Mouse (Mus musculus) kidney, postnatal 10 days (tissue): ENCODE results near the gene Nepn.
A peak's percentile ranks its signal among the peaks of the same experiment; 100 is the strongest.
"Not testable (repeated sequence)": the region's sequence is repeated elsewhere in the genome, so short reads cannot be mapped to it uniquely, and the experiment has no call there.

Source experiments
- DNase-seq: peaks from one replicate; pipeline ENCODE4 v3.0.0; 2021; ENCODE audit warnings: mixed read lengths

The Nepn gene

GRCm38 (mm10) chr10:52388922-52389430 is at the start of gene Nepn:
TSS of gene Nepn (plus strand) at chr10:52388972.
- no peak for DNase-seq

- not testable (repeated sequence) for DNase-seq
Observed at GRCm38 (mm10) chr10:52343324-52343723, 45.4 kb upstream of the Nepn start.

GRCm38 (mm10) chr10:52353184-52353583 is 35.6 kb upstream of the Nepn start:
- peak; percentile 24 for DNase-seq

GRCm38 (mm10) chr10:52358467-52358866 is 30.3 kb upstream of the Nepn start, which contains the start of gene Gm26741:
TSS of gene Gm26741 (plus strand) at chr10:52358767.
- no peak for DNase-seq

GRCm38 (mm10) chr10:52360241-52360735 is 28.5 kb upstream of the Nepn start:
- DNase-seq = no peak

- DNase-seq = no peak
Observed at GRCm38 (mm10) chr10:52360862-52361609, 27.7 kb upstream of the Nepn start.

GRCm38 (mm10) chr10:52368376-52368775 is 20.4 kb upstream of the Nepn start:
- DNase-seq = no peak

- no peak for DNase-seq
Observed at GRCm38 (mm10) chr10:52373834-52374233, 14.9 kb upstream of the Nepn start.

- no peak for DNase-seq
Observed at GRCm38 (mm10) chr10:52374651-52375050, 14.1 kb upstream of the Nepn start.

GRCm38 (mm10) chr10:52376422-52376821 is 12.3 kb upstream of the Nepn start:
- DNase-seq = no peak

- DNase-seq = no peak
Observed at GRCm38 (mm10) chr10:52377813-52378212, 11.0 kb upstream of the Nepn start.

- DNase-seq = no peak
Observed at GRCm38 (mm10) chr10:52381321-52381801, 7.4 kb upstream of the Nepn start.

- DNase-seq = peak; percentile 99
Observed at GRCm38 (mm10) chr10:52381845-52382591, 6.8 kb upstream of the Nepn start, which contains the start of gene Gopc. TSS of gene Gopc (minus strand) at chr10:52382124.

- no peak for DNase-seq
Observed at GRCm38 (mm10) chr10:52383022-52383421, 5.8 kb upstream of the Nepn start.

- DNase-seq = no peak
Observed at GRCm38 (mm10) chr10:52383522-52383921, 5.2 kb upstream of the Nepn start.

GRCm38 (mm10) chr10:52384823-52385610 is 3.8 kb upstream of the Nepn start:
- peak; percentile 76 for DNase-seq

GRCm38 (mm10) chr10:52387192-52387591 is 1.6 kb upstream of the Nepn start:
- DNase-seq = no peak

- DNase-seq = no peak
Observed at GRCm38 (mm10) chr10:52389438-52389837, 666 bp downstream of the Nepn start.

GRCm38 (mm10) chr10:52391208-52391607 is 2.4 kb downstream of the Nepn start:
- DNase-seq = no peak

- DNase-seq = no peak
Observed at GRCm38 (mm10) chr10:52396647-52397046, 7.9 kb downstream of the Nepn start.

GRCm38 (mm10) chr10:52398715-52399114 is 9.9 kb downstream of the Nepn start:
- no peak for DNase-seq

GRCm38 (mm10) chr10:52399722-52400121 is 10.9 kb downstream of the Nepn start:
- DNase-seq = no peak

GRCm38 (mm10) chr10:52405160-52405559 is 16.4 kb downstream of the Nepn start:
- no peak for DNase-seq
